Mouse (Mus musculus) left cerebral cortex, adult 9 months (tissue): Measurements from ENCODE around the gene Tmem161a.
"Not testable (repeated sequence)": the region's sequence is repeated elsewhere in the genome, so short reads cannot be mapped to it uniquely, and the experiment has no call there.

ENCODE experiments used
- DNase-seq, 2 experiments: peaks; one replicate each; pipeline ENCODE4 v3.0.0; 2022; ENCODE audit warnings: low spot score in 2 of 2

Tmem161a gene

GRCm38 (mm10) chr8:70211275-70211674 lies 39.1 kb downstream of the Tmem161a start:
- no peak for DNase-seq

GRCm38 (mm10) chr8:70211726-70212111 lies 39.6 kb downstream of the Tmem161a start:
- peak; percentile 27 to 39 for DNase-seq

- peak; percentile 99 for DNase-seq
Observed at GRCm38 (mm10) chr8:70212112-70213055, 40.2 kb downstream of the Tmem161a start, which contains the start of gene Slc25a42. Gene Slc25a42 (minus strand): TSS chr8:70212305.

GRCm38 (mm10) chr8:70214411-70214810 lies 42.3 kb downstream of the Tmem161a start:
- no peak for DNase-seq

GRCm38 (mm10) chr8:70215092-70215491 lies 42.9 kb downstream of the Tmem161a start:
- no peak for DNase-seq

- DNase-seq, result not testable (repeated sequence)
Observed at GRCm38 (mm10) chr8:70216161-70216560, 44.0 kb downstream of the Tmem161a start.

GRCm38 (mm10) chr8:70216566-70216965 lies 44.4 kb downstream of the Tmem161a start:
- DNase-seq, result peak; percentile 73 to 86

- DNase-seq, result no peak
Observed at GRCm38 (mm10) chr8:70217441-70217840, 45.3 kb downstream of the Tmem161a start.

GRCm38 (mm10) chr8:70219107-70219684 lies 47.0 kb downstream of the Tmem161a start:
- no peak for DNase-seq

- no peak for DNase-seq
Observed at GRCm38 (mm10) chr8:70220236-70220840, 48.2 kb downstream of the Tmem161a start.

- no peak for DNase-seq
Observed at GRCm38 (mm10) chr8:70220911-70221310, 48.8 kb downstream of the Tmem161a start.

- DNase-seq, result no peak
Observed at GRCm38 (mm10) chr8:70222041-70222440, 49.9 kb downstream of the Tmem161a start.

GRCm38 (mm10) chr8:70223341-70223740 lies 51.2 kb downstream of the Tmem161a start:
- no peak for DNase-seq

GRCm38 (mm10) chr8:70227997-70228396 lies 55.8 kb downstream of the Tmem161a start:
- DNase-seq, result no peak

- no peak for DNase-seq
Observed at GRCm38 (mm10) chr8:70230837-70231236, 58.7 kb downstream of the Tmem161a start.
